Mouse (Mus musculus) layer of hippocampus, adult 8-10 months (tissue): Measurements from ENCODE around the gene C3. TPM values are rescaled to one million over a fixed set of nuclear protein-coding genes. Genes with fewer than 3 reads are reported as not detected.
A peak's percentile ranks its signal among the peaks of the same experiment; 100 is the strongest.

ENCODE experiments used
- DNase-seq, 2 experiments: peaks; one replicate each; pipeline ENCODE4 v3.0.0; 2022; ENCODE audit warnings: low spot score in 2 of 2
- total RNA-seq, 4 experiments: library from RNA; stranded (reverse); gene quantifications; 2 replicates each; pipeline ENCODE4 v1.2.4; 2022

C3 gene
- total RNA-seq, 4 experiments from 2014 or later = 2.2 to 19.0 (median 8.9) TPM

DNA sequence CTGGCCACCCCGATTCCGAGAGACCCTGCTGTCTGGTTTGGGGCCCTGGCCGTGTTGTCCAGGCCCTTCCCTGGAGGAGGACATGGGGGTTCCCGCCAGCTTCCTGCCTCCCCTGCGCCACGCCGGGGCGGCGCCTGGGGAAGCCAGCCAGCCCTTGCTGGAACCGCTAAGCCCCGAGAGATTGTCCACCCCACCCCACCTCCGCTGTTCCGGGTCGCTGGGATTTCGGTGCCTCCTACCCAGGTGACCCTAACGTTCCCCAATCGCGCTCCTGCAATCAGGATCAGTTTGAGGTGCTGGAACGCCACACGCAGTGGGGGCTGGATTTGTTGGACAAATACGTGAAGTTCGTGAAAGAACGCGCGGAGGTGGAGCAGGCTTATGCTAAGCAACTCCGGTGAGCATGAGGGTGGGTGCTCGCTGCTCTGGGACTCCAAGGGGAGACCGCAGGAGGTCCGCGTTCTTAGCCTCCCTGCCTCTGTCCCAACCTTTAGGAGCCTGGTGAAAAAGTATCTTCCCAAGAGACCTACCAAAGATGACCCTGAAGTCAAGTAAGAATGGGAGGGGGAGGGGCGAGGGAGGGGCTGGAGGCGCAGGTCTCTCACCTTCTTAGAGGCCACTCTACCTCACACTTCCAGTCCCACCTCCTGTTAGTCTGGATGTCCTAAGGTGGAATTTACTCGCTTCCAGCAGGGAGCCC, 22.7 kb upstream of the C3 start:
- DNase-seq = no peak

DNA sequence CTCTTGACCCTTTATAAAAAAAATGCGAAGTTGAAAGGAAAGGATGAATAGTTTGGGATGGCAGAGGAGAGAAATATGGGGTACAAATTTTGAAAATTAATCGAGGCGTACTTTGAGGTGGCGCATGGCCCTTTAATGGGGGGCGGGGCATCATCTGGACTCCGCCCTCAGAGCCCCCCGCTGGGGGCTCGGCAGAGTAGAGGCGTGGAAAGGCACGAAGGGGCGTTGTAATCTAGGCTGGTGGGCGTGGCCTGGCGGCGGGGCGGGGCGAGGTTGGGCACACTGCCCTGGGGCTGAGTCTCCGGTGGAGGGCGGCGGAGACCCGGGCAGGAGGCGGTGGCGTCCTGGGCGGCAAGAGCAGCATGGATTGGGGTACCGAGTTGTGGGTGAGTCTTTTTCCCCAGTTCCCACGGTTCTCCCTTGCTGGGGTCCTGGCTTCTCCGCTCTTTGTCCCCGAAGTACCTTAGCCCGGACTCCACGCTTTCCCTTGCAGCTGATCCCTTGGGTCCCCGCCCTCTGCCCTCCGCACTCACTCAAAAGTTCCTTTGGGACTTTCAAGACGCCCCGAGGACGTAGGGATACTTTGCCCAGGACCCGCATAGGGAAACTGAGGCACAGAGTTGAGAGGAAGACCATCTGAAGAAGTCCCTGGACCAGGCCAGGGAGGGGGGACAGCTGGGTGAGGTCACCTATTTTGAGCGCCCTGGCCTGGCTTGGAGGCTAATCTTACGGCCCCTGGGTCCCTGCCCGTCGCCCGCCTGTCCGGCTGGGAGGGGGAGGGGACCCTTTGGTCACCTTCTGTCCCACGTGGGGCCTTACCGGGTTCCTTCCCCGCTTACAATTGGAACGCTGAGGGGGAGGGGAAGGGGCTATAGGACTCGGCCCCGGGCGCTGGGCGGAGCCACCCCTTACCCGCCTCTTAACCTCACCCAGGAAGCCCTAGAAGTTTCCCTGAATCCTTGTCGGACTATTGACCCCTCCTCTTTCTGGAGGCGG, 21.5 kb upstream of the C3 start, which contains the start of gene Trip10:
Trip10 (plus strand) TSS at position 270 of the 996 bp plus-strand sequence.
- peak; percentile 82 to 86 for DNase-seq

DNA sequence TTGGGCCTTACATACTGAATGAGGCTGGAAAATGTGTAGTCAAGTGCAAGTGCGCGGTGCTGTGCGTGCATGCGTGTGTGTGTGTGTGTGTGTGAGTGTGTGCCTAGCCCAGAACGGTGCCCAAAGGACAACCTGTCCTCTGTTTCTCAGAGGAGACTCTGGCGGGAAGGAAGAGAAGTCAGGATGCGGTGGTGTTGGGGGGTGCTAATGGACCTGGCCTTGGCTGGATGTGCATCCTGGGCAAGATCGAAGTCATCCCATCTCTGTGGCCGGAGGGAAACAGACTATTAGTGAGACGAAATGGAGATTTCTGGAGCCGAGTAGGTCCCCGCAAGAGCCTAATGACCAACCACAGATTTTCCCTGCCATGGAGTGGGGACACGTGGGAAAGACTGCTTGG, 20.8 kb upstream of the C3 start:
- peak in 1 of 2 experiments; percentile 17 for DNase-seq

DNA sequence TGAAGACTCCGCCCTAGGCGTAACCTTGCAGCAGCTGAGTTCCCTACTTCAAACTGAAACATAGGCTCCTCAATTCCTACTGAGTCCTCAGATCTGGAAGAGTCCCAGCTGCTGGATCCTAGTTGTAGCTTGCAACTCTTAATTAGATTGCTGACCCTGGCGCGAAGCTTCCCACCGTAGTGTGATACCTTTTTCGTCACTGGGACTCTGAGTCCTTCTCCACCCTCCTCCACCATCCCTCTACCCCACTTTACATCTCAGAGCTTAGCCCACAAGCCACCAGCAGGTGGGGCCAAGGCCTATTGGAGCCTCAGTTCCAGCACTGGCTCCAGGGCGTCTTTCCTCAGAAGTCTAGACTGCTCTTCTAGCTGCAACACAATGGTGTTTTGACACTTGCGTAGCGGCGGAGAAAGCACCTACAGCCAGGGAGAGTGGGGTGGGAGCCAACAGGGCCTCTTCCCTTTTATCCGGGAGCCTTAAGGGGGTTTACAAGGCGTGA, 20.3 kb upstream of the C3 start, which contains the start of gene Gpr108:
Gpr108 (minus strand) TSS at position 246 of the 499 bp plus-strand sequence.
- peak; percentile 85 for DNase-seq

DNA sequence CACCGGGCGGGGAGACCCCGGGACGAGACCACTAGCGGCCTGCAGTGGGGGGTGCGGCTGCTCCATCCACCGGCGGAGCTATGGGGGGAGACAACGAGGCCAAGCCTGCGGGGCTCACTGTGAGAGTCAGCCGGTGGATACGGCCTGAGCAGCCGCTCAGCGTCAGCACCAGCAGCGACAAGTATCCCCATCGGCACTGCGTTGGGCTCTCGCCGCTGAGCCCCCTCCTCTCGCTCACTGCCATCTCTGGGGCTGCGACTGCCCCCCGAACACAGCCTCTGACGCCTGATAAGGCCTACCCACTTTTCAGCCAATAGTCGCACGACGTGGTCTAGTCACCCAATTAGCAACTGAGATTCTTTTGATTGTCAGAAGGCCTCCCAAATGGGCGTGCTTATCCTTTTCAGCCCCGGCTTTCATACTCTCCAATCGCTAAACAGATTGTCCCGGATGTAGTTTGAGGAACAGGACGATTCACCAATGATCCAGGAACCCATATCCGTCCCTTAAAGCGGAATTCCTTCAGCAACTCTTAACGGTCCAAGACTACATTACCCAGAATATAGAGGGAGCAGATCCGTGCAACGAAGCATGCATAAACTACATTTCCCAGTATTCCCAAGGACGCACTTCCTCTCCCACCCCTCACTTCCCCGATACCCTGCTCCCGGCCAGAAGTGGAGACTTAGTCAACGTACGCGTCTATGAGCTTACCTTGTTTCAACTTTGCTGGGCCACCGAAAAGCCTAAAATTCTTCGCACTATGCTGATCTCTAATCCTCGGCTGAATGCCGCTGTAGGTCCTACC, 19.7 kb upstream of the C3 start:
- peak; percentile 97 to 99 for DNase-seq

DNA sequence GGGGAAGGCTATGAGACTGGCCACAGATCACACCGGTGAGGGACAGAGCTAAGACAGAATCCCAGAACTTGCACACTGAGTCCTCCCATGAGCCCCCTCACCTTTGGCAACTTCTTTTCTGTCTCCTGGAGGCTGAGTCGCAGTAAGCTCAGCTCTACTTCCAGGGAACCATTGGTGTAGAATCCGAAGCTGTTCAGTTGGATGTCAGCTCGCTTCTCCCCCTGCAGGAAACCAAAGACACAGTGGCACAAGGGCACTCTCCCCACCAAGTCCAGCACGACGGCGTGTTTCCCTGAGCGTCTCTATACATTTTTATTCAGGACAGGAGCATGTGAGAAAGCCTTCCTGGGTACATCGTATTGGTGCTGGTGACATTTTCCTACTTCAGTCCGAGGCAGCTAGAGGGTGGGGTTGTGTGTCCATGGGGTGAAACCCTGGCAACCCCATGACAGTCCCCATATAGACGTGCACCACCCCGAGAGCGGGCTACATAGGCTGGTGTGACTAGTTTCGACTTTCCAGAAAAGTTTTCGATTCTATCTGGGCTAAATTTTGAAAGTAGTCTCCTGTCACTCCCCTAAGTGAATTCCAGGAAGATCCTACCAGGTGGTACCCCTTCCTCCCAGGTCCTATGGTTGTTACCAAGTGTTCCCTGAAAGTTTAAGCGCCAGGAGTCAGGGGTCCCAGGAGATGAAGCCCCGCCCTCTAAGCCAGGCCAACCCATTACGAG, 18.9 kb upstream of the C3 start:
- DNase-seq = no peak

DNA sequence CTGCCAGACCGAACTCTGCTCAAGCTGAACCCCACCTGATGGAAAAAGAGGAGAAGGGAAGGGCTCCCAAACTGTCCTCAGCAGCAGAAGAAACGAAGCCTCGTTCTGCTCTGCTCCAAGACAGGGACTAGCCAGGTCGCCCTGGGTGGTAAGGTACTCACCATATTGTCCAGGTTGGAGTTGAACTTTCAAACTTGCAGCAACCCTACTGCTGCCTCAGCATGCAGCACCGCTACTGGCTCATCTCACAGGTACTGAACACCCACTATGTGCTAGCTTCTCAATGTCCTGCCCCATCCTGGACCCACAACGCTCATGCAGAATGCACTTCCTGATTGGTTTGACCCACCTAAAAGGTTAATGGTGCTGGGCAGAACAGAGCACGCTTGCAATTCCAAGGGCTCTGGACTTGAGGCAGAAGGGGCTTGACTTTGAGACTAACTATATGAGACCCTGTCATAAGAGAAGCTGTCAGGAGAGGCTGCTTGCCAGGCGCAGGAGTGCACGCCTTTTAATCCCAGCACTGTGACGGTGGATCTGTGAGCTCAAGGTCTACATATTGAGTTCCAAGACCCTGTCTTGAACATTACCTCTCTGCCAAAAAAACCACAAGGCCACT, 17.5 kb upstream of the C3 start:
- DNase-seq = no peak

DNA sequence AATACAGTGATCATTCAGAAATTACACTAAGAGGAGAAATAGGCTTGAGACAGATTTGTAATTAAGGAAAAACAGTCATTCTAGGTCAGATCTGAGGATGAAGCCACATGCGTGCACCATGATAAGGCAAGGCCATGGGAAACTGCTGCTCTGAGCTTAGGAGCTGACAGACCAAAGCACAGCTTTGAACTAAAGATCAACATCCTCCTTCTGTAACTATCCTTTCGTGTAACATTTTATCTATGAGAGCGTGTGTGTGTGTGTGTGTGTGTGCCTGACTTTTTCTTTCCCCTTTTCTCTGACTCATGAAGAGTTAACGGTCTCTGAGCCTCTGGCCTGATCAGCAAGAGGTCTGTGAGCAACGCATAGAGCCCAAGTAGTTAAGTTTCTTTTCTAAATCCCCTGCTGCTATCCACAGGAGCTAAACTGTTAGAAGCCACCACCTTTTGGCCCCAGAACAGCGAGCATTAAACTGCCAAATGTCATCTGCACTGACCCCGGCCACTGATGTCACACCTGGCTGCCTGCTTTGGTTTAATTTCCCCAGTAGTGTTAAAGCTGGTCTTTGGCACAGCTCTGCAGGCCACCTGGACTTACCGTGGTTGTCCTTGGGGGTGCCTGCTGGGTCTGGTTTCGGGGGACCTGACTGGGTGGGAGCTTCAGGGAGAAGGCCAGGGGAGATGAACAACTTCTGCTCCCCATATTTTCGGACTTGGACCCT, 15.9 kb upstream of the C3 start:
- no peak for DNase-seq

- DNase-seq = no peak
These were observed 9.2 kb upstream of the C3 start for GRCm38 (mm10) chr17:57237181-57237580.

DNA sequence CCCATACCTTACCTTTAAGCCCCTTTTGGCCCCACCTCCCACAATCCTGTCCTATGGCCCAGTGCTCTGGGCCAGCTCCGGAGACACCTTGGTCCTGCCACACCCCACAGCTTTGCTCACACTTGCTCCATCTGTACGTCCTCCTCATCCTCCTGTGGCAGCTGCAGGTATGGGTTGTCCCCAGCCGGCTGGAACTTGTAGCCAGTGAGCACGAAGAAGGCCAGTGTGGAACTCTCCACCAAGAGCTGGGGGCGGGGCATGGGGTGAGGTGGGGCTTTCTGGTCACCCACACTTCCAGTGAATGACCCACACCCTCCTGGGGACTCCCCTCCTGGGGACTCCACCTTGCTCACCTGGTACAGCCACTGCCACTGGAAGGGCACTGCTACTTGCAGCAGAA, 7.9 kb upstream of the C3 start:
- no peak for DNase-seq

- no peak for DNase-seq
These were observed 6.5 kb upstream of the C3 start for GRCm38 (mm10) chr17:57234254-57234928.

DNA sequence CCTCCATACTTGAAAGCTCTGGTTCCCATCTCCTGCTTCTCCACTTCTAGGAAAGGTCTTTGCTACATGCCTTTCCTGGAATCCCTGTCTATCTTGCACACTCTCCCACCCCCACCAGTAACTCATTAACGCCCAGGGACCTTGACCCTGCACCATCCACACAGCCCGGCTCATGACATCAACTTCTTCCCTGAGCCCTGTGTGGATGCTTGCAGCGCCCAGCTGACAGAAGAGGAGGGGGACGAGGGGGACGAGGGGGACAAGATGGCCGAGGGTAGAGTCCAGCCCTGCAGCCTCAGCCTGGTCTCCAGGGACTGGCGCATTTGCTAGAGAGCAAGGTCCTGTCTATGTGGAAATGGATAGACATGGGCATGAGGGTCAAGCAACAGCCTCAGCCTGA, 5.1 kb upstream of the C3 start:
- DNase-seq = no peak

GRCm38 (mm10) chr17:57232200-57232599, 4.3 kb upstream of the C3 start:
- no peak for DNase-seq

GRCm38 (mm10) chr17:57231321-57231771, 3.4 kb upstream of the C3 start:
- no peak for DNase-seq

DNA sequence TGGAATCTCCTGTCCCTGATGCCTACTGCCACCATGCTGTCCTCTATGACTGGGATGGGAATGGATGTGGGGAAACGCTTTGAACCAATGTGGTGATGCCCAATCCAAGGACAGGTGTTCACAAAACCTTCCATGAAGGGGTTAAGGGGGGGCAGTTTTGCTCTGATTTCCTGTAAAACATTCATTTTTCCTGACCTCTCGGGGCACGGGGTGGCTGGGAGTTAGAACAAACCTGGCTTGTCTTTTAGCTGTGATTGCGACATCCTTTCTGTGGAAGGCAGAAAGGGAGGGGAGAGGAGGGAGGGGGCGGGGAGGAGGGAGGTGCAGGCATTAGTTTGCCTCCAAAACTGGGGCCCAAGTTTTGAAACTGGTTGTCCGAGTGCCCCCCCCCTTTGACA, 2.8 kb upstream of the C3 start:
- no peak for DNase-seq

DNA sequence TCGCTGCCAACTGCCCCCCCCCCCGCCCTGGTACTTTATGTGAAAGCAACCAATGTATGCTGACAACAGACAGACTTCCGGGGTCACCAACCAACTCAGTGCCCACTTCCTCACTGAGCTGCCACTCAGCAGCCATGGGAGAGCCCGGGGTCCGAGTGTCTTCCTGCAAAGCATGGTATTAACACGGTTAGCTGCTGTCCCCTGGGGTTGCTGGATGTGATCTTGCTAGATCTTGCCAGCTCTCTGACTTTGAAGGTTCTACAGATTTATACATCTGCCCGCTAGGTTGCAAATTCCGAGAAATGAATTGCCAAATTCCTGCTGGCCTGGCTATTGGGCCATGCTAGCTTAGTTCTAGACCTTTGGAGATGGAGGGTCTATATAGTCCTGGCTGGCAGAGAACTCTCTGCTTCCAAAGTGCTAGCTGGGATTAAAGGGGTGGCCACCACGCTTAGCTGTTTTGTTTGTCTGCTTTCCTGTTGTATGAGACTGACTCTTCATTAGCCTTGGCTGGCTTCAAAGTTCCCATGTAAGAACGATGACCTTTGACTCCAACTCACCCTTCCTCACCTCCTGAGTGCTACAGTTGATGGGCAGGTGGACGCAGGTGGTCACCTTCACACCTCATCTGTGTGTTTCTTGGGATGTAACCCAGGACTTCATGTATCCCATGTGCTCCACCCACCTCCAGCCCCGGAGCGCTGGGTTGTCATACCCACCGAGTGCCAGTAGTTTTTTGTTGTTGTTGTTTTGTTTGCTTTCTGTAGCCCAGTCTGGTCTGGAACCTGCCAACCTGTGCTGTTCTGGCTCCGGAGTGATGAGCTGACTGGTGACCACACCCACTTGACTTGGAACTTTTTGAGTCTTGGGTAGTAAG, 2.2 kb upstream of the C3 start:
- DNase-seq = no peak

DNA sequence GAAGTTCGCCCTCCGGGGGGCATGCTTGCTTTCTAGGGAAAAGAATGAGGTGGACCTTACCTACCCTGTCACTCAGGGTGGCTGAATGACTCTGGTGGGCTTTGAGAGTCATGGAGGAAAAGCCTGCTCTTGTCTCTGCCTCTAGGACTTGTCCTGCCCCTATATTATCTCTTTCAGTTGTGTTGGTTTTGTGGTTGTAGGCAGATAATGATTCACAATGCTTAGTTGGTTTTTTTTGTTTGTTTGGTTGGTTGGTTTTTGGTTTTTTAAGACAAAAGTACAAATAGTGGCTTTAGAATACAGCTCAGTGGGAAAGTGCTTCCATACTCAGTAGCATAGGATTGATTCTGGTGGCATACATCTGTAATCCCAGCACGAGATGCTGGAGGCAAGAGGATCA, 937 bp upstream of the C3 start:
- no peak for DNase-seq

DNA sequence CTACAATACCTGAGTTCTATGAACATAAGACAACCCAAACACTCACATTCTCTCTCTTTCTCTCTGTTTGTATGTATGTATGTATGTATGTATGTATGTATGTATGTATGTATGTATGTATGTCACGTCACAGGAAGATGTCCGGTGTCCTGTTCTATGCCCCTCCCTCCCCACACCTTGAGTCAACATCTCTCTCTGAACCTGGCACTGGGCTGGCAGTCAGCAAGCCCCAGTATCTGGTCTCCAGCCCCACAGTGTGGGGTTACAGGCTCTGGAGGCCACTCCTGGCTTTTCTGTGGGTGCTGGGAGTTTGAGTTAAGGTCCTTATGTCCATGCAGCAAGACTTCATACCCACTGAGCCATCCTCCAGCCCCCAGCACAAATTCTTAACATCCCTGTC, 468 bp downstream of the C3 start:
- DNase-seq = no peak
